Mouse (Mus musculus) ES-Bruce4 (cell line): Measurements from ENCODE around the gene Cebpa.

Source experiments
- CTCF ChIP-seq: IDR thresholded peaks from one replicate; pipeline ENCODE4 v1.8.1; 2011; ENCODE audit warnings: low read depth, low read length
- EP300 ChIP-seq: IDR thresholded peaks from 2 replicates; pipeline ENCODE4 v1.6.1; 2011; ENCODE audit warnings: low read depth, low read length; ENCODE audit not compliant: insufficient read depth
- POLR2A ChIP-seq: IDR thresholded peaks from one replicate; pipeline ENCODE4 v1.8.1; 2011; ENCODE audit warnings: low read length; ENCODE audit not compliant: insufficient read depth

DNA sequence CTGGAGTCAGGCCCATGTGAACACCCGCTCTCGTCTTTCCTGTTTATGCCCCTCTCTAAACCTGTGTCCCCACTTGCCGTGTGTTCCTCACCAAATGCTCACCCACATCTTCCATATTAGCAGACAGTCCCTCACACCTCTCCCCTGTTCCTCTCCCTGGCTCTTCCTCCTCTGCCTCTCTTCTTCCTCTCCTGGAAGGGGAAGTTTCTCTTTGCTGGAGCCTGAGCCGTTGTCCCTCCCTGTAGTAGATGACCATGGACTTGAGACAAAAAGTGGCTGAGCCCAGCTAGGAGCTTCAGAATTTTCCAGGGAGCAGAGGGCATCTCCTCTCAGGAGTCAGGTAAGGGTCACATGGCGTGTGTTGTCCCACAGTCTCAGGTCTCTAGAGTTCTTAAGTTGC is 47.9 kb downstream of the Cebpa start:
- TF ChIP-seq POLR2A (no peak), CTCF (no peak), EP300 (no peak)
